Mouse (Mus musculus): ENCODE data around the gene Dhps. TPM values are rescaled to one million over a fixed set of nuclear protein-coding genes. Genes with fewer than 3 reads are reported as not detected.

Gene Dhps
- polyA plus RNA-seq, 1 experiment from 2014 or later, result 55.8 TPM

- no peak for ATAC-seq (ENCODE audit: insufficient number of reproducible peaks, insufficient read depth, low FRiP score, low read depth)
- no peak overlapping the region for H3K9ac ChIP-seq (ENCODE audit: low read length)
- no peaks in the 10 kb centered on the region for H3K27me3 ChIP-seq (ENCODE audit: control insufficient read depth, insufficient read depth, low read length)
- no peak overlapping the region for H3K4me3 ChIP-seq (ENCODE audit: control insufficient read depth in 1 of 2, insufficient read depth in 1 of 2, low read depth in 1 of 2, low read length in 2 of 2)
- H3K27ac ChIP-seq (replicated peaks in 1 of 2; ENCODE audit: control insufficient read depth in 1 of 2, insufficient read depth in 1 of 2, low read depth in 2 of 2, low read length in 2 of 2), result no peak overlapping the region
- WGBS, result 35% methylated on average over 2 of the region's 2 CpGs
- peaks cover 22% of the 10 kb centered on the region for H3K36me3 ChIP-seq (ENCODE audit: control insufficient read depth, insufficient read depth, low read length)
- H3K4me1 ChIP-seq (ENCODE audit: control insufficient read depth in 2 of 2, insufficient read depth in 2 of 2, low read length in 2 of 2), result peaks cover 3 to 7% of the 10 kb centered on the region in 2 experiments; a peak in 3 of 4 replicates
- H3K4me2 ChIP-seq (ENCODE audit: low read length), result no peak overlapping the region
- H3K9me3 ChIP-seq (ENCODE audit: control insufficient read depth, low read length), result no peaks in the 10 kb centered on the region
These were observed 6.3 kb upstream of the Dhps start for GRCm38 (mm10) chr8:85065213-85065612.

- Histone ChIP-seq H3K4me2 (ENCODE audit: low read length) (no peak overlapping the region), H3K27me3 (ENCODE audit: control insufficient read depth, insufficient read depth, low read length) (no peaks in the 10 kb centered on the region), H3K36me3 (ENCODE audit: control insufficient read depth, insufficient read depth, low read length) (peaks cover 21% of the 10 kb centered on the region), H3K4me3 (ENCODE audit: control insufficient read depth in 1 of 2, insufficient read depth in 1 of 2, low read depth in 1 of 2, low read length in 2 of 2) (no peak overlapping the region), H3K4me1 (ENCODE audit: control insufficient read depth in 2 of 2, insufficient read depth in 2 of 2, low read length in 2 of 2) (peaks cover under 1 to 2% of the 10 kb centered on the region in 2 experiments; a peak in 3 of 4 replicates), H3K27ac (replicated peaks in 1 of 2; ENCODE audit: control insufficient read depth in 1 of 2, insufficient read depth in 1 of 2, low read depth in 2 of 2, low read length in 2 of 2) (no peak overlapping the region), H3K9ac (ENCODE audit: low read length) (no peak overlapping the region), H3K9me3 (ENCODE audit: control insufficient read depth, low read length) (no peaks in the 10 kb centered on the region)
- 94% methylated on average over 2 of the region's 2 CpGs for WGBS
- no peak for ATAC-seq (ENCODE audit: insufficient number of reproducible peaks, insufficient read depth, low FRiP score, low read depth)
These were observed 4.4 kb upstream of the Dhps start for GRCm38 (mm10) chr8:85067155-85067554.

- no peak within 1 kb of the TSS for H3K4me3 ChIP-seq (ENCODE audit: control insufficient read depth in 1 of 2, insufficient read depth in 1 of 2, low read depth in 1 of 2, low read length in 2 of 2)
- H3K4me2 ChIP-seq (ENCODE audit: low read length), result no peak within 1 kb of the TSS
- peaks cover 5 to 8% of the 10 kb centered on the region in 2 experiments for H3K4me1 ChIP-seq (ENCODE audit: control insufficient read depth in 2 of 2, insufficient read depth in 2 of 2, low read length in 2 of 2)
- H3K36me3 ChIP-seq (ENCODE audit: control insufficient read depth, insufficient read depth, low read length), result peaks cover 16% of the 10 kb centered on the region
- no peak within 1 kb of the TSS for H3K27ac ChIP-seq (replicated peaks in 1 of 2; ENCODE audit: control insufficient read depth in 1 of 2, insufficient read depth in 1 of 2, low read depth in 2 of 2, low read length in 2 of 2)
- H3K9me3 ChIP-seq (ENCODE audit: control insufficient read depth, low read length), result no peaks in the 10 kb centered on the region
- ATAC-seq (ENCODE audit: insufficient number of reproducible peaks, insufficient read depth, low FRiP score, low read depth), result no peak
- H3K9ac ChIP-seq (ENCODE audit: low read length), result no peak within 1 kb of the TSS
- no peaks in the 10 kb centered on the region for H3K27me3 ChIP-seq (ENCODE audit: control insufficient read depth, insufficient read depth, low read length)
These were observed 3.6 kb upstream of the Dhps start, which contains the start of gene Gm5741 for GRCm38 (mm10) chr8:85067982-85068381. Gene Gm5741 (minus strand): TSS chr8:85067982.

GRCm38 (mm10) chr8:85071041-85071440, 516 bp upstream of the Dhps start:
- 0 out of 2 replicates have a peak overlapping the region, but pooled peaks have one; percentile 92 for H3K9ac ChIP-seq (ENCODE audit: low read length)
- WGBS, result 84% methylated on average over 5 of the region's 5 CpGs

GRCm38 (mm10) chr8:85072364-85072929, 890 bp downstream of the Dhps start:
- Histone ChIP-seq H3K4me1 (ENCODE audit: control insufficient read depth in 2 of 2, insufficient read depth in 2 of 2, low read length in 2 of 2) (peaks cover 5 to 8% of the 10 kb centered on the region in 2 experiments), H3K4me3 (ENCODE audit: control insufficient read depth in 1 of 2, insufficient read depth in 1 of 2, low read depth in 1 of 2, low read length in 2 of 2) (peak overlapping the region; percentile 95), H3K36me3 (ENCODE audit: control insufficient read depth, insufficient read depth, low read length) (peaks cover 39% of the 10 kb centered on the region), H3K9ac (ENCODE audit: low read length) (peak overlapping the region; percentile 92), H3K27me3 (ENCODE audit: control insufficient read depth, insufficient read depth, low read length) (no peaks in the 10 kb centered on the region), H3K9me3 (ENCODE audit: control insufficient read depth, low read length) (no peaks in the 10 kb centered on the region), H3K27ac (replicated peaks in 1 of 2; ENCODE audit: control insufficient read depth in 1 of 2, insufficient read depth in 1 of 2, low read depth in 2 of 2, low read length in 2 of 2) (peak overlapping the region; percentile 36 to 90; a peak in 3 of 4 replicates), H3K4me2 (ENCODE audit: low read length) (peak overlapping the region; percentile 86)
- no peak for ATAC-seq (ENCODE audit: insufficient number of reproducible peaks, insufficient read depth, low FRiP score, low read depth)
- 31% methylated on average over 9 of the region's 9 CpGs for WGBS

More at GRCm38 (mm10) chr8:85071041-85071440, 516 bp upstream of the Dhps start:
- ATAC-seq (ENCODE audit: insufficient number of reproducible peaks, insufficient read depth, low FRiP score, low read depth), result no peak
- H3K36me3 ChIP-seq (ENCODE audit: control insufficient read depth, insufficient read depth, low read length), result peaks cover 39% of the 10 kb centered on the region
- peak overlapping the region in 1 of 2 experiments; percentile 95; a peak in 3 of 4 replicates for H3K4me3 ChIP-seq (ENCODE audit: control insufficient read depth in 1 of 2, insufficient read depth in 1 of 2, low read depth in 1 of 2, low read length in 2 of 2)
- H3K4me1 ChIP-seq (ENCODE audit: control insufficient read depth in 2 of 2, insufficient read depth in 2 of 2, low read length in 2 of 2), result peaks cover 5 to 8% of the 10 kb centered on the region in 2 experiments
- H3K27me3 ChIP-seq (ENCODE audit: control insufficient read depth, insufficient read depth, low read length), result no peaks in the 10 kb centered on the region
- H3K27ac ChIP-seq (replicated peaks in 1 of 2; ENCODE audit: control insufficient read depth in 1 of 2, insufficient read depth in 1 of 2, low read depth in 2 of 2, low read length in 2 of 2), result peak overlapping the region; percentile 25 to 90; a peak in 3 of 4 replicates
- no peaks in the 10 kb centered on the region for H3K9me3 ChIP-seq (ENCODE audit: control insufficient read depth, low read length)
- peak overlapping the region; percentile 86 for H3K4me2 ChIP-seq (ENCODE audit: low read length)

GRCm38 (mm10) chr8:85073041-85073612, 1.6 kb downstream of the Dhps start:
- Histone ChIP-seq H3K36me3 (ENCODE audit: control insufficient read depth, insufficient read depth, low read length) (peaks cover 44% of the 10 kb centered on the region), H3K27ac (replicated peaks in 1 of 2; ENCODE audit: control insufficient read depth in 1 of 2, insufficient read depth in 1 of 2, low read depth in 2 of 2, low read length in 2 of 2) (no peak overlapping the region), H3K27me3 (ENCODE audit: control insufficient read depth, insufficient read depth, low read length) (no peaks in the 10 kb centered on the region), H3K4me2 (ENCODE audit: low read length) (no peak overlapping the region), H3K4me3 (ENCODE audit: control insufficient read depth in 1 of 2, insufficient read depth in 1 of 2, low read depth in 1 of 2, low read length in 2 of 2) (no peak overlapping the region), H3K4me1 (ENCODE audit: control insufficient read depth in 2 of 2, insufficient read depth in 2 of 2, low read length in 2 of 2) (peaks cover 5 to 8% of the 10 kb centered on the region in 2 experiments), H3K9ac (ENCODE audit: low read length) (no peak overlapping the region), H3K9me3 (ENCODE audit: control insufficient read depth, low read length) (no peaks in the 10 kb centered on the region)
- no peak for ATAC-seq (ENCODE audit: insufficient number of reproducible peaks, insufficient read depth, low FRiP score, low read depth)
- WGBS, result 83% methylated on average over 15 of the region's 15 CpGs

- H3K4me3 ChIP-seq (ENCODE audit: control insufficient read depth in 1 of 2, insufficient read depth in 1 of 2, low read depth in 1 of 2, low read length in 2 of 2), result no peak overlapping the region
- no peak overlapping the region for H3K9ac ChIP-seq (ENCODE audit: low read length)
- peaks cover 54% of the 10 kb centered on the region for H3K36me3 ChIP-seq (ENCODE audit: control insufficient read depth, insufficient read depth, low read length)
- no peak overlapping the region for H3K27ac ChIP-seq (replicated peaks in 1 of 2; ENCODE audit: control insufficient read depth in 1 of 2, insufficient read depth in 1 of 2, low read depth in 2 of 2, low read length in 2 of 2)
- no peaks in the 10 kb centered on the region for H3K9me3 ChIP-seq (ENCODE audit: control insufficient read depth, low read length)
- no peak overlapping the region for H3K4me2 ChIP-seq (ENCODE audit: low read length)
- H3K4me1 ChIP-seq (ENCODE audit: control insufficient read depth in 2 of 2, insufficient read depth in 2 of 2, low read length in 2 of 2), result peaks cover 5 to 15% of the 10 kb centered on the region in 2 experiments
- H3K27me3 ChIP-seq (ENCODE audit: control insufficient read depth, insufficient read depth, low read length), result no peaks in the 10 kb centered on the region
- no peak for ATAC-seq (ENCODE audit: insufficient number of reproducible peaks, insufficient read depth, low FRiP score, low read depth)
- WGBS, result 86% methylated on average over 10 of the region's 10 CpGs
These were observed 2.6 kb downstream of the Dhps start for GRCm38 (mm10) chr8:85074167-85074566.
